Mouse (Mus musculus): ENCODE data around the gene Sod1.
A peak's percentile ranks its signal among the peaks of the same experiment; 100 is the strongest.
"Not testable (repeated sequence)": the region's sequence is repeated elsewhere in the genome, so short reads cannot be mapped to it uniquely, and the experiment has no call there.

Sod1 gene

DNA sequence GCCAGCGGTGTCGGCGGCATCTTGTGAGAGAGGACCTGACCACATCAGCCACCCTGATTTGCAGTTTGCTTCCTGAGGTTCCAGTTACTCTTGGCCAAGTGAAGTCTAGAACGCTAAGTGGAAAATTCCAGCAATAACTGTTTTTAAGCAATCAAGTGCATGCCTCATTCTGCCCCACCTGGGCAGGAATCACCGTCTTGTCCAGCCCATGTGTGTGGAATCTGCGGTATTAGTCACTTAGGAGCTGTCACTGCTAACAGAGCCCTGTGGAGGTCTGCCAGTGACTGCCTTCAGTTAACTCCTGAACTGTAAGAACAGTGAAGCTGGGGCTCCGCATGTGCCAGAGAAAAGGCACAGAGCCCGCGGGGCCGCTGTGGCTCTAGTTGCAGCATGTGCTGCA lies 9.8 kb upstream of the Sod1 start:
- no peak for DNase-seq (ENCODE audit: low spot score in 2 of 2)

DNA sequence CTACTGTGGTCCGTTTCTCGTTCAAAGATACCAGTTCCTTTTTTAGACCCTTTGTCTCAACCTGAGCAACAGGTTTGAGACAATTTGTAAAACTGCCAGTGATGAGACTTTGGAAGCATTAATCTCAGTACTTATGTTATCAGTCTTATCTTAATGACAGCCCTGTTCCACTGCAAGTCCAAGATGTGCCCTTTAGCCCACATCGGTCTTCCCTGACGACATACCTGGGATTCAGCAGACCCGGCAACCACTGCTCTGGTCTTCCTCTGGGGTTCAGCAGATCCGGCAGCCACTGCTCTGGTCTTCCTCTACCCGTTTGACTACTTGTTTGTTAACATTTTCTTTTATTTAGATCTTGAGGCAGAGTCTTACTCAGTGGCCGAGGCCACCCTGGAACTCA lies 8.8 kb upstream of the Sod1 start:
- DNase-seq (ENCODE audit: low spot score in 2 of 2) = no peak

DNA sequence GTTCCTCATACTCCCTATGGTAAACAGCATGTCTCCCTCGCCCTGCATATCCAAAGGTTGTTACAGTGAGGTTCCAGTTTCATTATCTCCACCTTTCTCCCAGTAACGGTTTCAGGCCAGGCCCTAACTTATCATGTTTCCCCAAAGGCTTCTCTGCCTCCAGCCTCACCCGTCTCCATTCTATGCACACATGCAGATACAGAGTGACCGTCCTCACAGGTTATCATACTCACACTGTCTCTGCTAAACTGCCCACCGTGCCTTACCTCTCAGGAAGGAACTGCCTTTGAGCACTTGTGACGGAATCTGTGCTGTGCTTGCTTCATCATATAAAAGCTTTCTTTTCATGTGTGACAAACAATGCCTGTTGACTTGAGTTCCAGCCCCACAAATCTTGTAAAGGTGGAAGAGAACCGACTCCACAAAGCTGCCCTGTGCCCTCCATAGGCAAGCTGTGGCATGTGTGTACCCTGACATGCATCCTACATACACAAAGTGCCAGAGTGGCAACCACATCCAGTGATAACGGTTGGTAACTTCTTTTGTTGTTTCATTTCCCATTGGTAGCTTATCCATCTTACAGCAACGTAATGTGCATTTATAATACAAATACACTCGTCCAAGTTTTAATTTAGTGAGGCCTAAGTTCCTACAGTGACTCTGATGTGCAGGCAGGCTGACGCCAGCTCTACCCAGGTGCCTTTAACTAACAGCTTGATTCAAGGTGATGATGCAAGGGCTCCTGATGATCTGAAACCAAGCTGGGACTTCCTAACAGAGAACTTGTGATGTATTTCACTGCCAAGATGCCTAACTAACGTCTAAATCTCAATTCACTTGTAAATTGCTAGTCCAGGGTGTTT lies 6.8 kb upstream of the Sod1 start:
- DNase-seq (ENCODE audit: low spot score in 2 of 2) = no peak

DNA sequence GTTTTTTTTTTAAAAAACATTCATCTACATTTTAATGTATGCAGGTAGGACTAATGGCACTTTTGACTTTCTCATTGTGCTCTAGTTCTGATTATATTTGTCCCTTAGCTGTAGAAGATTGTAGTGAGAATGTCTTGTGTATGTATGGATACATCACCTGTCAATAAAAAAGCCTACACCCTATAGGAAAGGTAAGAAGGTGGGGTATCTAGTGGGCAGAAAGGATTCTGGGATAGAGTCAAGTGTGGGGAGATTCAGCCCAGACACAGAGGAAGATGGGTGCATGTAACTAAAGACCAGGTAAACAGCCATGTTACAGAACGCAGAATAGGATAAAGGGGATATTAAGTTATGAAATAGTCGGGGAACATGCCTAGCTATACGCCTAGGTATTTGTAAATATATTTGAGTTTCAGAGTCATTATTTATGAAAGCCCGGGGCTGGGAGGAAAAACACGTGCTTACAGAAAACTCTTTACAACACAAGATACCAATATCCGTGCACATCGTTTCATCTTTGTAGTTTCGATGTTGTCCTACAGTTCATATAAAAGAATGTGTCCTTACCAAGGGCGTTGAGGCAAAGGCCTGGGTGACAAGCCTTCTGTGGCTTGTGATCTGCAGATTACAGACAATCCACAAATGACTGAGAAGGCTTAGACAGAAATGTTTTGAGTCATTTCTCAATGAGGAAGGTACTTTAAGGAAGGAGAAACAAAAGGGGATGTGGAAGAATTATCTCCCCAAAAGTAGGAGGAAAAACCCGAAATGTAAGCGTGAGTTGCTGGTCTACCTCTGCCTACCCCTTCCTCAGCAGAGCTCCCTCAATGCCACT lies 5.6 kb upstream of the Sod1 start:
- DNase-seq (ENCODE audit: low spot score in 2 of 2) = no peak

DNA sequence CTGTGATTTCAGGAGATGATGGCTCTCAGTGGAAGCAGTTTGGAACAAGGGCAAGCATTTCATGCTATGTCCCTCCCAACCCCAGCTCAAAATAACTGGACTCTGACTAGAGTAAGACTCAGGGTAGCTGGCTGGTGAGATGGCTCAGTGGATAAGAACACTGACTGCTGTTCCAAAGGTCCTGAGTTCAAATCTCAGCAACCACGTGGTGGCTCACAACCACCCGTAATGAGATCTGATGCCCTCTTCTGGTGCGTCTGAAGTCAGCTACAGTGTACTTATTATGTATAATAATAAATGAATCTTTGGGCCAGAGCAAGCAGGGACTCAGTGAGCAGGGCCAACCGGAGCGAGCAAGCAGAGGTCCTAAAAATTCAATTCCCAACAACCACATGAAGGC lies 4.7 kb upstream of the Sod1 start:
- DNase-seq (ENCODE audit: low spot score in 2 of 2) = not testable (repeated sequence)

DNA sequence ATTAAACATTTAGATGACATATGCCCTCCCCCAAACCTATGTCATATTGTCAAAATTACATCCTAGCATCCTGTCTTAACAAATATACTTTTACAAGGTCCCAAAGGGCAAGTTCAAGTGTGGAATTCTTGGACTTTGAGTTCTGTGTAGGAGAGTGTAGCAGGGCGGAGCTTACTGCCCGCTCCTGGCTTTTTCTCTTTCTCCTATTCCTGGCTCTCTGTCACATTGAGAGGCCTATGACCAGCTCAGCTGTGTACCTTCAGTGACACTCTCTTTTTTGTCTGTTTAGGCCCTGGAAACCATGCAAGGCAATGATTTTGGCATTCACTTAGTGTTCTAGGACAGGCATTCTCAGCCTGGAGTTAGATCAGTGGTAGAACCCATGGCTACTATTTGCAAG lies 4.1 kb upstream of the Sod1 start:
- no peak for DNase-seq (ENCODE audit: low spot score in 2 of 2)

DNA sequence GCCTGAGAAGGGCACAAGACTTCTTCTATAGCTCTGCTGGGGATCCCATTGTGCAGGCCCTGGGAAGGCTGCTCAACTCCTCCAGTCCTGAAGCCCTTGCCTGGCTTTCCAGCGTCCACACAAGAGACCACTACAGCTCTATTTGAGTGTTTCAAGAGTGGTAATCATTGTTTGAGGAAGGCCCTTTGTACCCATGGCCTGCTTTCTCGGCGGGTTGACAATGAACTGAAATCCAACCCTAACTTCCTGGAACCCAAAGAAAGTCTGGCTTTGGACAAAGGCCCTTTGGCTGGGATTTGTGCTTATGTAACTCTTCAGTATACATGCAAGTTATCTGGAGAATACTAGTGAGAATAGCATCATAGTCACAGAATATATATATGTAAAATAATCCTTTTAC lies 3.2 kb upstream of the Sod1 start:
- DNase-seq (ENCODE audit: low spot score in 2 of 2) = no peak

DNA sequence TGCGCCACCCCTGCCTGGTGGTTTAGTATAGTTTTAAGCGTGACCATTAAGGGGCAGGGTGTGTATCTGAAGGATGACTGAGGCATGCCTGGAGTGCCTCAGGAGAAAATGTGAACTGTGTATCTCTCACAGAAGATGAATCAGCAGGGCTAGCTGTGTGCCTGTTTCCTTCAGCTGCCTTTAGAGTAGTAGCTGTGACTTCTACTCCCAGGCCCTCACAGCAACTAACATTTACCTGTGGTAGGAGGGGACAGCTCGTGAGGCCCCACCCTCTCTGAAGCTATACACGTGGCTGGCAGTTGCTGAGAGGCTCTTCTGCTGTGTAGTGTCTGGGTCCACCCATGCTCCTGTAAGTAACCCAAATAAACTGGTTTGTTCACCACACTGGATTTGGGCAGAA lies 2.6 kb upstream of the Sod1 start:
- no peak for DNase-seq (ENCODE audit: low spot score in 2 of 2)

DNA sequence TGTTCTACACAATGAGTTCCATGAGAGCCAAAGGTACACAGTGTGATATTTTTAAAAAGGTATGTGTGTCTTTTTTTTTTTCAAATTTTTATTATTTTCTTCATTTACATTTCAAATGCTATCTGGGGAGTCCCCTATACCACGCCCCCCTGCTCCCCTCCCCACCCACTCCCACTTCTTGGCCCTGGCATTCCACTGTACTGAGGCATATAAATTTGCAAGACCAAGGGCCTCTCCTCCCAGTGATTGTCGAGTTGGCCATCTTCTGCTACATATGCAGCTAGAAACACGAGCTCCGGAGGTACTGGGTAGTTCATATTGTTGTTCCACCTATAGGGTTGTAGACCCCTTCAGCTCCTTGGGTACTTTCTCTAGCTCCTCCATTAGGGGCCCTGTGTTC lies 1.1 kb upstream of the Sod1 start:
- DNase-seq (ENCODE audit: low spot score in 2 of 2) = not testable (repeated sequence)

DNA sequence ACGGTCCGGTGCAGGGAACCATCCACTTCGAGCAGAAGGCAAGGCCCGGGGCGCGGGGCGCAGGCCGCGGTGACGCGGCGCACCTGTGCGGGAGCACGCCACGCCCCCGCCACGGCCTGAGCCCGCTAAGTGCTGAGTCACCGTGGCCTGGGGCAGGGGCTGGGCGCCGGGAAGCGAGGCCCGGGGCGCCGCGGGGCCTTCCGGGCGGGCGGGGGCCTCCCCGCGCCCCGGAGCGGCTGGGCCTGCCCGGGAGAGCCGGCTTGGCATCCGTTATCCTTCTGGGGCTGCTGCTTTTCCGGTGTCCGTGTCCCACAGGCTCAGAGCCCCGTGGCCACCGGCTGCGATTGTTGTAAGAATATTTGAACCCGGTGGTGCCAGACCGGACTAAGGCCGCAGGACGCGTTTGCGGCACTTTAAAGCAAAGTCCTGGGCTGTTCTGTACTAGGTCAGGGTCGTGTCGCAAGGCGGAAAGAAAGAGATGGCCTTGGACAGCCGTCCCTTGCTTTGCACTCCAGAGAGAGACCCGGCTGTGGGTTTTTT lies 408 bp downstream of the Sod1 start:
- DNase-seq (ENCODE audit: low spot score in 2 of 2) = peak in 1 of 2 experiments; percentile 58

DNA sequence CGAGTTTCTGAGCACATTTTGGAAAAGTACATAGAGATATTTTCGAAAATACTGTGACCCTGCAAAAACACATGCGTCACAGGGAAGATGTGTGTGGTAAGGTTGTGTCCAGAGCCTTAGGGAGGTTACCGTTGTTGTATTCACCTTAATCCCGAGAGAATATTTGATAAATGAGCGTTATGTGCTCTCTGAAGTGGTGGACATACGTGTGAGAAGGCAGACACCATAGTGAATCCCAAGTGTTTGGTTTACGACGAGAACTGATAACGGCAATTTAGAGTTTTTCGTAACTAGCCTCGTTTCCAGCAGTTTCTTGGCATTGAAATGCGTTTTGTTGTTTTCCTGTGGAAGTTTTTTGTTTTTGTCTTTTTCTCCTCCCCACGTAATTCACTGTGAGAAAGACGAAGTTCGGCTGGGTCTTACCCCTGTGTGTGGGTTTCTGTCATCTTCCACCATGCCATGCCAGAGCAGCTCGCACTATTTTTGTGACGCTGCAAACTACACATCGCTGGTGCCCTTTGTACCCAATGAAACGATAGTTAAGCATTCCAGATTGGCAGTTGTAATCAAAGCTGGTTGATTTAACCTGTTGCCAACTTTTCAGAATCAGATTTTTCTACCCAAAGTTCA lies 1.0 kb downstream of the Sod1 start:
- no peak for DNase-seq (ENCODE audit: low spot score in 2 of 2)

DNA sequence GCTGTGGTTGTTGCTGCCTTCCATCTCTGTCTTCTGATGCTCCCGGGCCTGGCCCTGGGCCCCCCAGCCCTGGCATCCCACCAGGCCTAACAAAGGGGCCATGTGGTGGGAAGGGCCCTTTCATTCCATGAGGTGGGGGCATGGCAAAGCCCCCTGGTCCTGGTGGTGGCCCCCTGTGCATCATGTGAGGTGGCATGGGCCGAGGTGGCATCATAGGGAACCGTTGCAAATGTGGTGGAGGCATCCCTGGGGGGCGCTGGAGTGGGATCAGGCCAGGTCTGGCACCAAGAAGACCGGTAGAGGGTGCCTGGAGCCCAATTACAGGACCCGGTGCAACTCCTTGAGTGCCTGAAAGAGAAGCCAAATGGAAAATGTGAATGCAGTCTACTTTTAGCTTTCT lies 9.3 kb downstream of the Sod1 start:
- DNase-seq (ENCODE audit: low spot score in 2 of 2) = no peak

DNA sequence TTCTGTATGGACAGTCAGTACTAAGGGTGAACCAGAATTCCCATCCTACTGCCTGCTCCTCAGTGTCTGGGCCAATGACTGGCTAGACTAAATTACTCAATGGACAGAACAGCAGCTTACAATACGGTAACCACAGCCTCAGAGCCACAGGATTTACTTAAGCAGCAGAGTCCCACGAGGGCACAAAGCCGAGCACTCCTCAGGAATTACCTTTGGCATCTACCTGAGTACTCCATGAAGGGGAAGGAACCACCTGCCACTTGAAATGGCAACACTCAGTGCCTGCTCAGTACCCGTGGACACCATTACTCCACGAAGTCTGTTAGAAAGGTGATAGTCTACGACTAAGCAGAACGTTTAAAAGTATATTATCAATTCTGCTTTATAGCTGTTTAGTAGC lies 10.7 kb downstream of the Sod1 start:
- no peak for DNase-seq (ENCODE audit: low spot score in 2 of 2)

DNA sequence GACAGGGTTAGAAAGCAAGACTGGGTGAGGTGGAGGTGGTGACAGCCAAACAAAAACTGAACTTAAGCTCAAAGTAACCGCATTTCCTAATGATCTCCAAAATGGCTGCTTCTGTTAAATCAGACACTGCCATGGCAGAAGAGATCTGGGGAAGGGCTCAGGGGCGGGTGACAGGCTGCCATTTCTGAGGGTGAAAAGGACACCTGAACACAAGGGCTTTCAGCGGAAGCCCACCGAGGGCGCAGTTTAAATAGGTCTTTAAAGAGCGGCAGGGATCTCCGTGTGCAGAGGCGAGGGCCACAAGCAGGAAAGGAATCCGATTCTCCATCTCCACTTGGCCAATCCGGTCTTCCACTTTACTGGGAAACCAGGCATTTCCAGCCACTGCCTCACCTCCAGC lies 13.1 kb downstream of the Sod1 start:
- no peak for DNase-seq (ENCODE audit: low spot score in 2 of 2)

DNA sequence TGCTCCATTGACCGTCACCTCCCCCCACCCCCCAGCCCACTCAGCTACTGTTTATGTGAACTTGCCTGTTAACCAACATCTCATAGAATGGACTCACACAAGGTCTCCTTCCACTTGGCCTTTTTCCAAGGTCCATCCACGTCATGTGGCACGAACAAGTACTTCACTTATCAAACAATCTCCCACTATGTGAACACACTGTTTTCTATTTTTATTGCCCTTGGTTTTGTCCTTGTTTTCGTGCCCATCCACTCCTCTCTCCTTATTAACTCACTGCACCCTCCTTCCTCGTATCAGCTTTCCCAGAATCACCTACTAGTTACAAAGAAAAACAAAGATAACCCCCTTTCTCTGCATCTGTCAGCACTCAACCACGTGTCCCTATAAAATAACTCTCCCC lies 14.1 kb downstream of the Sod1 start:
- DNase-seq (ENCODE audit: low spot score in 2 of 2) = no peak

DNA sequence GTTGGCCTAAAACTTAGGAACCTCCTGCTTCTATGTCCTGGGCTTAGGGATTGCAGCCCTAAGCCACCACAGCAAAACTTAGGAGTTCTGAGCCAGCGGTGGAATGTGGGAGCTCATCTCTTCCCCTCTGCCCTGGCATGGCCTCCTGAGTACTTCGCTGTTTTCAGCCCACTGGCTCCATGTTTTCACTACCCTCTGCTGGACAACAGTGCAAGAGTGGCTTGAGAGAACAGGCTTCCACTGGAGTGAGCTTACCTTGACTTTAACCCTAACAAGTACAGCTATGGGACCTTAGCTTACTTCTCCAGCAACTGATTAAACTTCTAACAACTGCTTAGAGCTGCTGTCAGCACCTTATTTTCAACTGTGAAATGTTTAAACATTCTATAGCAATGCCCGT lies 14.6 kb downstream of the Sod1 start:
- DNase-seq (ENCODE audit: low spot score in 2 of 2) = no peak

DNA sequence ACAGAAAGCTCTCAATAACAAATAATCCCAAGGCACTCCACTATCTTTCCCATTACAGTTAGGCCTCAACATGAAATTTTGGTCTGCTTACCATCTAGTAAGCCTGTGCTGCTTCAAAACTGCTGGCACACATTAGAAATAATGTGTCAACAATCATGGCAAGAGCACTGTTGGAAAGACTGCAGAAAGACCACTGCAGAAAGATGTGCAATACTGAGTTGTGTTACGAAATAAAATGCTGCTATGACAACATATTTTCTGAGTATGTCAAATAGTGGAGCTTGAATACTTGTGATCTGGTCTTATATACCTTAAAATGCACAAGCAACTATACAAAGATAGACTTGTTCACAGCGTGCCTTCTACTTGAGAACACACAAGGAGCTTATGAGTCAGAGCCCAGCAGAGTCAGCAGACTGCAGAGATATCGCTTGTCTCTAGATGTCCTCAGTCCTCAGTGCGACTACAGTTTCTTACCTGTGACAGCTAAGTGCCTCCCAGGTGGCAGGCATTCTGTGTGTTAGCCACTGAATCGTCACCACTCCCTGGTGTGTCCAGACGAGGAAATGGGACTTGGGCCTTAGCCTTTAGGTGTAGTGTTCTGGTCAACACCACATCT lies 18.7 kb downstream of the Sod1 start:
- no peak for DNase-seq (ENCODE audit: low spot score in 2 of 2)

DNA sequence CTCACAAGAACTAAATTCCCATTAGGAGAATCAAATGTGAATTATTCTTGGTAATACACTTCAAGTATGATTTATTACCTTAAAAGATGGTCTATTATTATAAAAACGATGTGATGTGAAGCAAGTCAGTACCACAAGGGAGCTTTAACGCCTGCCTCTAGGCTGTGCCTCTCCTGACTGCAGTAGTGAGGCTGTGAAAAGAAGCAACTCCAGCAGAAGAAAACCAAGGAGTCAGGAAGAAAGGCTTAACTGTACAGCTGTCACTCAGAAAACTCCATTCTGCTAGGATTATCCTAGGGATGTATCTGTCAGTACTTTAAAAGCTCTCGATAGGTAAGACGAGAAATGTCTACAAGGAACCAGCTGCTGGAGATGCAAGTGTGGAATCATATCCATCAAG lies 21.3 kb downstream of the Sod1 start:
- no peak for DNase-seq (ENCODE audit: low spot score in 2 of 2)

DNA sequence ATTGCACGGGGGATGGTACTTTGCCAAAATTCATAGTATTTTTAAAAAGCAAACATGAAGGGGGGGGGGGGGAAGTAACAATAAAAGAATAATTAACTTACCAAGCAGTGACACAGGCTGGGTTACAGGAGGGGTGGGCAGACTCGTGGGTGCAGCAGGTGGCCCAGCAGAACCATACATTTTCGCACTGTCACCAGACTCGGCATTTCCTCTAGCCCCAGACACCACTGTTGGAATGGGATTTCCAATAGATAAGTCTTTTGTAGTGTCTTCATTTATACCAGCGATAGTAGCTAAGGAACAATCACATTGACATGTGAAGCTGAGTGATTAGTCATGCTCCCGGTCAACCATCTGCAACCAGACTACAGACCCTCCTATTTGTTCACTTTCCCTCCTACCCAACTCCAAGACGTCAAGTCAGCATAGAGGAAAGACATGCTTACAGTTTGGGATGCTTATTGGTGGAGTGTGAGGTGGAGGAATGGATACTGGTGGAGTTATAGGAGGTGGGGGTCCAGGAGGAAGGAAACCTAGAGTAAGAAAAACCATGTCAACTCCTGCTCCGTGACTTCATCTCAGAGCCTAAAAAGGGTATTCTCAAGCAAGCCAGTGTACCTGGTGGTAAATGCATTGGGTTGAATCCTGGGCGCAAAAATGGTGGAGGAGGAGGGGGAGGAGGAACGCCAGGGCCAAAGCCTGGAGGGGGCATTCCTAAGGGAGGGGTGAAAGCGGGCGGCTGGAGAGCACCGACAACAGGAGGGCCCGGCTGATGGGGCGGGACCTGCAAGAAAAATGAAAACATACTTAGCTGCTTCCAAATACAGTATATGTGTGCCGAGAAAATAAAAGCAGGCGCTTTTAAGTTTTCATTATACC lies 22.1 kb downstream of the Sod1 start:
- DNase-seq (ENCODE audit: low spot score in 2 of 2) = no peak

DNA sequence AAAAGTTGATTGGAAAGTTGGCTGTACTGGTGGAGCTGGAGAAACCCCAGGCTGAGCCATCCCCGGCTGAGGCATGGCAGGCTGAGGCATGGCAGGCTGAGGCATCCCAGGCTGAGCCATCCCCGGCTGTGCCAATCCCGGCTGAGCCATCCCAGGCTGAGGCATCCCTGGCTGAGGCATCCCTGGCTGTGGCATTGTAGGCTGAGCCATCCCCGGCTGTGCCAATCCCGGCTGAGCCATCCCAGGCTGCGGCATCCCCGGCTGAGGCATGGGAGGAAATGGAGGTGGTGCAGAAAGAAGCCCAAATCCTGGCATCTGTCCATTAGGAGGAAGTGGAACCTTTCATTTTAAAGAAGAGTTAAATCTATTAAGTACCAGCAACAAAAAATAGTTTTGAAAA lies 29.5 kb downstream of the Sod1 start:
- no peak for DNase-seq (ENCODE audit: low spot score in 2 of 2)

DNA sequence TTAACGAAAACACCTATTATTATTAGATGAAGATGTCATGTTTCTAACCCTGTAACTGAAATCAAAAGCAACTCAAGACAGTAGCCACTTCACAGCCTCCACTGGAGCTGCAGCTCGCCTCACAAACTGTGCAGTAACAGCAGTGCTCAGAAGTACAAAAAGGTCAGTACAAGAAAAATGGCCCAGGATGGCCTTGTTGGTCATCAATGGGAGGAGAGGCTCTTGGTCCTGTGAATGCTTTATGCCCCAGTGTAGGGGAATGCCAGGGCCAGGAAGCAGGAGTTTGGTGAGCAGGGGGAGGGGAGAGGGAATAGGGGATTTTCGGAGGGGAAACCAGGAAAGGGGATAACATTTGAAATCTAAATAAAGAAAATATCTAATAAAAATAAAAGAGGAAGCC lies 30.7 kb downstream of the Sod1 start:
- not testable (repeated sequence) for DNase-seq (ENCODE audit: low spot score in 2 of 2)

Measured in urinary bladder, adult 18-20 months (tissue).